Mouse (Mus musculus) activated CD4-positive, CD25-positive, alpha-beta regulatory T cell, adult 9 weeks (primary cell): Measurements from ENCODE around the gene Prdm9. TPM values are rescaled to one million over a fixed set of nuclear protein-coding genes. Genes with fewer than 3 reads are reported as not detected.

Source experiments
- polyA plus RNA-seq: library from polyadenylated mRNA; unstranded; fragments of 100-300 nt; shearing (Covaris generic); gene quantifications from one replicate; pipeline ENCODE4 v1.2.1, GENCODE M21; 2017

Prdm9 gene
- 8.2 TPM for polyA plus RNA-seq

DNA sequence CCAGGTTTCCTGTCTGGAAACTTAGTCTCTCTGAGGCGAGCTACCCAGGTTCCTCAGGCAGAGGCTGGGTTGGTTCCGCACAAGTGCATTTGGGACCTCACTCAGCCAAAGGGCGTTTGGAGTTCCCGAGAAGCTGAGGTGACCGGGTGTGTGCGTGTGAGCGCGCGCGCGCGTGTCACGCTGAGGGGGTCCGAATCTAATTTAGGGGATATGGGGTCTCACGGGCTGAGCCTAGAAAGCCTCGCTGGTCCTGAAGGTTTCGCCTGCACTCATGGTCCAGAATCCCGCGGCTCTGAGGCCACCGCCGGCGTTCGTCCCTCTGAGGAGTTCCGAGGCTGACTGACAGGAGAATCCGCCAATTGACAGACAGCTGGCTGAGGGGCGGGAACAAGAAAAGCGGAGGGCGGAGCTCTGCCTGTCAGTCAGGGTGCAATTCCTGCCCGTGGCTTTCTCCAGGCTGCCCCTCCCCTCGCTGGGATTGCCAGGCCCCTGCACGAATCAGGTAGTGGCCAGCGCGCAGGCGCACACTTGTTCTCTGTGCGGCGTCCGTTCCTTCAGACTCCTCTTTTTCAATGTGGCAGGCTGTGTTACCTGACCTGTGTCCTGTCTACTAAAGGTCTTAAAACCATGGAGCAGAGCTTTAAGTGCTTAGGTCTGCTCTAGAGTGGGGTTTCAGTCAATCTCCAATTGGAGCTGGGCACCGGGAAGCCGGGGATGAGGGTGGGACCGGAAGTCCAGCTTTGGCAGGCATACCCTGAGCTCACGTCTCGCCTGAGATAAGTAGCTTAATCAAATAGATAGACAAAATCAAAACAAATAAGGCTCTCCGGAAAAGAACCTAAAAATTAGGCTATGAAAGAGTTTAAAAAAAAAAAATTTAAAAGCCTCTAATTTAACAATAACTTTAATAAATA lies at the start of gene Prdm9:
TSS of gene Prdm9 (minus strand) at position 341 of the 914 bp plus-strand sequence.

DNA sequence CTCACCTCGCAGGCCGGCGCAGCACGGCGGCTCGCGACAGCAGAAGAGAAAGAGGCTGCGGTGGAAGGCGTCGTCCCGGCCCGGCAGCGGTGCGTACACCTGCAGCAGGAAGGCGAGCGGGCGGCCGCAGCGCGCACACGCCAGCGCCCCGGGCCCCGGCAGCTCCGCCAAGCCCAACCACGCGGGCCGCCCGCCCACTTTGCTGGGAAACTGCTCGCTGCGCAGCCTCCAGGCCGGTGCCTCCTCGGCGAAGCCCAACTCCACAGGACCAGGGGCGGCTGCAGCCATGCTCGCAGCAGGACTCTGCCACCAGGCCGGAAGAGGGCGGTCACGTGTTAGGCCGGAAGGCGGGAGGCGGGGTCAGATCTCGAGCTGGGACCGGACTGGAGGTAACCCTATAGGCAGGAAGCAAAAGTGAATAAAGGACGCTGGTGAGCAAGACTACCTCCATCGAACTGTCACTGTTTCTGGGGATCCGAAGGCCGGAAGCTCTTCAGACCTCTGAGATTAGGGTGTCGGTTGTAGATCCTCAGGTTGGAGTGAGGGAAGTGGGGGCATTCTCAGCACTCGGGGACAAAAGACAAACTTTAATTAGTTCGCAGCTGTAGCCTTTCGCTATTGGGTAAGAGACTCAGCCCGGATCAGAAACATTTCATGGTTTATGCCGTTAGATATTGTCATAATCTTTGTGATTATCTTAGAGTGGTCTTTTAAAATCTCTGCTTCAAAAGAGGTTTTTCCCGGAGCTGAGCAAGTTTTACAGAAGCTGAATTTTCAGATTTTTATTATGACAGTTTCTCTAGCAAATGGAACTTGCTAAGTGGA lies 37.0 kb downstream of the Prdm9 start, which contains the start of gene Pdcd2:
TSS of gene Pdcd2 (minus strand) at position 316 of the 825 bp plus-strand sequence.

DNA sequence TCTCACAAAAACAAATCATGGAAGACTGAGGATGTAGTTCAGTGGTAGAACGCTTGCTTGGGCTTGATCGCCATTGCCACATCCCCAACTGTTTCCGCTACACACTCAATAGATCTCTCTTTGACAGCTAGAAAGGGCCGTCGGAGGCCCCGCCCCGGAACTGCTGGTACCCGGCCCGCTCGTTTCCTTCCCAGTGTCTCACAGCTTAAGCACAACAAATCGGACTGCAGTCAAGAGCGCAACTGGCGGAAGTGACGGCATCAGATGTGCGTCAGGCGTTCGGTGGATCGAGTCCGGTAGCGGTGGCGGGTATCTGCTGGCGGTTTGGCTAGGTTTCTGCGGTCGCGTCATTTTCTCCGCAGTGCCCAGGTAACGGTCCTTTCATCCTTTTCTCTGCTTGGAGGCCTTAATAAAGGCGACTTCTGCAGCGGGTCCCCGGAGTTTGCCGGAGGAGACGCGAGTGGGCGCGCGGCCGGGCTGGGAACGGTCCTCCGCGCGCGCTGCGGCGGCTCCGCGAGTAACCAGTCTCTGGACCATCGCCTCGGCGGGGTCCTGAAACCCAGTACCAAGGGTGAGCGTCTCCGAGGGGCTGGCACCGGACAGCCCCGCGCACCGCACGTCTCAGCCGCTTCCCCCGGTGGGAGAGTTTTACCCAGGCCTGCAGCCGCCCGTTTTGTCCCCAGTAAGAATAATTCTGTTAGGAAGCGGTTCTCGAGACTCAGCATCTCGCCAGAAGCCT lies 64.3 kb downstream of the Prdm9 start, which contains the start of the genes Psmb1 and Tbp:
TSS of gene Psmb1 (minus strand) at position 96 of the 739 bp plus-strand sequence.
TSS of gene Tbp (plus strand) at position 233 of the 739 bp plus-strand sequence.

Other genes with a start within 250 kb of the Prdm9 start
- gene Dll1, start 187.5 kb downstream of the Prdm9 start, polyA plus RNA-seq = 0.88 TPM
- gene Fam120b, start 168.2 kb downstream of the Prdm9 start, polyA plus RNA-seq = 60.5 TPM
- gene Psmb1, start 64.6 kb downstream of the Prdm9 start, polyA plus RNA-seq = 304 TPM
- gene Tbp, start 64.5 kb downstream of the Prdm9 start, polyA plus RNA-seq = 52.6 TPM
- gene Pdcd2, start 37.1 kb downstream of the Prdm9 start, polyA plus RNA-seq = 21.1 TPM
- 10.9 TPM for gene Chd1, start 140.6 kb upstream of the Prdm9 start, polyA plus RNA-seq